Mouse (Mus musculus): ENCODE measurements around the gene Osbp2. TPM values are rescaled to one million over a fixed set of nuclear protein-coding genes. Genes with fewer than 3 reads are reported as not detected.

Osbp2 gene
- total RNA-seq, 2 experiments from 2014 or later = 5.4 to 6.1 TPM

- DNase-seq = no peak
Observed at GRCm38 (mm10) chr11:3862661-3863453, 846 bp downstream of the Osbp2 start.

- DNase-seq = no peak
Observed at GRCm38 (mm10) chr11:3860361-3860760, 3.3 kb downstream of the Osbp2 start.

- DNase-seq = no peak
Observed at GRCm38 (mm10) chr11:3859778-3860177, 3.9 kb downstream of the Osbp2 start.

DNA sequence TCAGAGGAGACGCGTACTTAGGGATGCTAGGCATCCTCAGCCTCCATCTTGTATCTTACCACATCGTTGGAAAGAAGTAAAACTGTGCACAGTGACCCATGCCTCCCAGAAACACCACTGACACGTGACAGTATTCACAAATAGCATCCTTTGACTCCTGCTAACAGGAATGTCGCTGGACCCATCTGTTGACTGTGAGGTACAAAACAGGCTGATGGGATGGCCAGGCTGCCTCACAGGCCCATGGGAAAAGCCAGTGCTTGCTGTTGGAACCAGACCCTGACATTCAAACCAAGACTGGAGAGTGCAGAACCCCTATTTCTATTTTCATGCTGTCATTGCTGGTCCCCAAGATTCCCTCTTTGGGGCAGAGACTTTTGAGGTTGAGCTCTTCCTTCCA, 5.8 kb downstream of the Osbp2 start:
- no peak for DNase-seq

- DNase-seq = no peak
Observed at GRCm38 (mm10) chr11:3855846-3856245, 7.9 kb downstream of the Osbp2 start.

DNA sequence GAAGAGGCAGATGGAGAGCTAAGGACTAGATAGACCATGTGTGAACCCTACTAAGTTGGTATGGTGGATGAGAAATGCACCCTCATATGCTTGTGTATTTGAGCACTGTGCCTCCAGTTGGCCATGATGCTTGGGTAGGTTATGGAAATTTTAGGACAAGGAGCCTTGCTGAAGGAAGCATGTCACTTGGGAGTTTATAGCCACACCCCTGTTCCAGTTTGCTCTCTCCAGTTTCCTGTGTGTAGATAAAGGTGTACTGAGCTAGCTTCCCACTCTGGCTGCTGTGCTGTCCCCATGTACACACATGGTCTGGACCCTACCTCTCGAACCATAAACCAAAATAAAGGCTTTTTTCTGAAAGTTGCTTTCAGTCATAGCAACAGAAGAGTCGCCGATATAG, 9.5 kb downstream of the Osbp2 start:
- DNase-seq = no peak

DNA sequence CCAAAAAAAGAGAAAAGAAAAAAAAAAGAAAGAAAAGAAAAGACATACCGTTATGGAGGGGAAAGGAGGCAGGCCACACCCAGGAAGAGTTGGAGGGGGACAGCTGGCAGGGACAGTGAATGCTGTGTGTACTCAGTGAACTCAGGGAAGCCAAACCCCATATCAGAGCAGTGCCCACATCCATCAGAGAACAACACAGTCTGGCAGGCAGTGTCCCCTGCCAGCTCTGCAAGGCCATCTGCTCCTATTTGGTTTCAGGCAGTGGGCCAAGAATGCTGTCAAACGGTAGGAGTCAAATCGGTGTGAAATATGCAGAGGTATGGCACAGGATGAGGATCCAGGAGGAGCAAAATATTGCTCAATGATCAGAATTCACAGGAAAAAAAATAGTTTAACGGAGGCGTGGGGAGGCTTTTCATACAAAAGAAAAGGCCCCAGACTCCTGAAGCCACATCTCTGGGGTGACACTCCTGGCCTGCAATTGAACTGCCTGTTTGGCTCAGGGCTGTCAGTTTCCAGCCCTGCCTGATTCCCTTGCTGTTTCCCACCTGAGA, 10.1 kb downstream of the Osbp2 start:
- DNase-seq = peak; percentile 74

DNA sequence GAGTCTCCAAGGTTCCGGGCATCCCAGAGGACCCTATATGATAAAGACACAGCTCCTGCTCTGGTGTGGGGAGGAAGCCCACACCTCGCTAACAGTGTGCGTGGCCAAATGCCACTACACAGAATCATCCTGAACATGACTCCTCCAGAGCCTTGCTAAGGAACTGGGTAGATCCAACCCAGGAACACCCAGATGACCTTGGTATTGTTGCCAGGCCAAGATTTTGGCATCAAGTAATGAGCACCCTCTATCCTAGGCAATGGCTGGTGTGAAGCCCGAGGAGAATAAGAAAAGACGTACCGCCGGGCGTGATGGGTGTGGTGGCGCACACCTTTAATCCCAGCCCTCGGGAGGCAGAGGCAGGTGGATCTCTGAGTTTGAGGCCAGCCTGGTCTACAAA, 10.7 kb downstream of the Osbp2 start:
- DNase-seq = no peak

GRCm38 (mm10) chr11:3851872-3852271, 11.8 kb downstream of the Osbp2 start:
- DNase-seq = no peak

GRCm38 (mm10) chr11:3850746-3851277, 12.9 kb downstream of the Osbp2 start:
- DNase-seq = no peak

DNA sequence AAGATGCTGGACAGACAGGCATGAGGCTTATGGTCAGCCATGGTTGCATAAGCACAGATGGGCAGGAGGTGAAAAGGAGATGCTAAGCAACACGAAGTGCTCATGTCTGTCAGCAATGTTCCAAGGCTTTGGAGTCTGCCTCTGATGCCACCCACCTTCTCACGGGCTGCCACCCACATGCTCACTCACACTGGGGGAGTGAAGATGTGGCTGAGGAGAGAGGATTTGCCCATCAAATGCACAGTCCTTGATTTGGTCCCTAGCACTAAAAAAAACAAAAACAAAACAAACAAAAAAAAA, 13.4 kb downstream of the Osbp2 start:
- no peak for DNase-seq

- DNase-seq = no peak
Observed at GRCm38 (mm10) chr11:3849469-3850314, 14.0 kb downstream of the Osbp2 start.

- no peak for DNase-seq
Observed at GRCm38 (mm10) chr11:3846351-3846750, 17.4 kb downstream of the Osbp2 start.

DNA sequence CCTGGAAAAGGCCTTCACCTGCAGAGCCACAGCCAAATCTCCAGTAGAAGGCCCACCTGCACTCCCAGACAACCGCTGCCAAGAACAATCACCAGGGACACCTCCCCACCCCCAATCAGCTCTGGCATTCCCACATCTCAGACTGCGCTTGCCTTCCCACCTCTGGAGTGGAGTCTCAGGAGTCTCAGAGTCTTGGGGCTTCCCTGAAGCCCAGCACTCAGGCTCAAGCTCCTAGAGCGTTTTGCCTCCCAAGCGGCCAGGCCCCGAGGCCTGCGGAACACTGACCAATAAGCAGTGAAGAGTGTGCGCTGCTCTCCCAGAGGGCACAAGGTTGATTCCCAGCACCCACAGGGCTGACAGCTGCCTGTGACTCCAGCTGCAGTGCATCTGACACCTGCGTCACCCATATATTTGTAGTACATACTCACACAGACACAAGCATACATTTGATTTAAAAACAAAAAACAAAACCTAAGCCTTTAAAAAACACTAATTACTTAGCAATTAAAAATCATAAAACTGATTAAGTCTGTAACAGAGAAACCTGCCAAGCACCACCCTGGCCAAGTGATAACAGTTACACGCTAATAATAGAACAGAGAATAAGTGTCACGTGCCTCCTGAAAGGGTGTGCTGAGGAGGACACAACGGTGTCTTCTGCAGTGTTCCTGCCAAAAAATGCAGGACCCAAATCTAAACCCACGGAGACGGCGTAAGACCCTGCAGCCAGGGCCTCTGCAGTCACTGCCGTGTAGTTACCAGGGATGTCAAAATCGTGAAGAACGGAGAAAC, 19.6 kb downstream of the Osbp2 start:
- DNase-seq = peak; percentile 37

DNA sequence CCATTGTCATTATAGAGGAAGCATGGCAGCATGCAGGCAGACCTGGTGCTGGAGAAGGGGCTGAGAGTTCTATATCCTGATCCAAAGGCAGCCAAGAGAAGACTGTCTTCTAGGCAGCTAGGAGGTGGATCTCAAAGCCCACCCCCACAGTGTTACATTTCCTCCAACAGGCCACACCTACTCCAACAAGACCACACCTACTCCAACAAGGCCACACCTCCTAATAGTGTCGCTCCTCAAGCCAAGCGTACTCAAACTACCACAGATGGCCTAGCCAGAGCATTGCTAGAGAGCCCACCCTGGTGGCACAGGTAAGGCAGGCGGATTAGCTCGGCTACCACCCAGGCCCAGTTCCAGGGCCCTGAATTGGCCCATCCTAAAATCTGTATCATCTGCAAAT, 28.4 kb downstream of the Osbp2 start:
- no peak for DNase-seq

DNA sequence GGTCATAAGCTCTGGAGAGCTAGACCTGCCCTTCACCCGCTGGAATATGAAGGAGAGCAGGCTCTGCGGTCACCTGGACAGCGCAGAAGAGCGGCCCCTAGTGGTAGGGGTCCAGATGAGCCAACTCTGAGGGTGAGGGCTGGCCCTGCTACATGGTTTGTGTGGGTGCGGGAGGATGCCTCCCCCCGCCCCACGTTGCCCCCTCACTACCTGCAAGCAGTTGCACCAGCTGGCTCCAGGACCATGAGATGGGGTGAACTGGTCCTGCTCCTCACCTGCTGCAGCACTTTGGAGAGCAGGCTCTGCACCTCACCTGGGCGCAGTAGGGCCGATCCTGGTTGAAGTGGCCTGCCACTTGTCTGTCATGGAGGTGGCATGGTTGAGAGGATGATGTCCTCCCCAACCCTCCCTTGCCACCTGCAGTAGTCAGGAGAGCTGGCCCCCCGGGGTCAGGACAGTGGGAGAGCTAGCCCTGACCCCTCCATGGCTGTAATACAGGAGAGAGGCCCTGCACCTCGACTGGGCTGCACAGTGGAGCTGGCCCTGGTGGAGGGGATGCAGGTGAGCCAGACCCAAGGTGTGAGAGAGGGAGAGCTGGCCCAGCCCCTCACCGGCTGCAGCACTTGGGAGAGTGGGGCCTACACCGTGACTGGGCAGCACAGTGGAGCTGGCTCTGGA, 29.1 kb downstream of the Osbp2 start:
- DNase-seq = peak; percentile 53

- DNase-seq = no peak
Observed at GRCm38 (mm10) chr11:3833544-3834420, 29.9 kb downstream of the Osbp2 start.

DNA sequence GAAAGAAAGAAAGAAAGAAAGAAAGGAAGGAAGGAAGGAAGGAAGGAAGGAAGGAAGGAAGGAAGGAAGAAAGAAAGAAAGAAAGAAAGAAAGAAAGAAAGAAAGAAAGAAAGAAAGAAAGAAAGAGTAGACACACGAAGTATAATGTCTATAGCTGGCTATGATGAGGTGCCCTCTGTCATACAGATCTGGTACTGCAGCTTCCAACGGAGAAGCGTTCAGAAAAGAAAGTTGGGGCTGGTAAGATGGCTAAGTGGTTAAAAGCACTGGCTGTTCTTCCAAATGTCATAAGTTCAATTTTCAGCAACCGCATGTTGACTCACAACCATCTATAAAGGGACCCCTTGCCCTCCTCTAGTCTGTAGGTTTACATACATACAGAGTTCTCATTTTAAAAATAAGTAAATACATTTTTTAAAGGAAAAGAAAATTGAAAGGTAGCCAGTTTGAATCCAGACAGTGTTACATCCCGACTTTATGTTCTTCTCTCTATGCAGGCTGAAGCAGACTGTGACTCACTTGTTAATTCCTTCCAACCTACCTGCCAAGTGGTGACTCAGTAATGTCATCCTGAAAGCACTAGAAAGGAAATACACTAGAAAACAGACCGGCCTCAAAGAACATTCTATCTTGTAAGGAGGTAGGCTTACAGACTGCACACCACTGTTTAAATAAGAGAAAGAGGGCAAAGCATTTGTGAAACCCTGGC, 31.4 kb downstream of the Osbp2 start:
- DNase-seq = peak; percentile 57

DNA sequence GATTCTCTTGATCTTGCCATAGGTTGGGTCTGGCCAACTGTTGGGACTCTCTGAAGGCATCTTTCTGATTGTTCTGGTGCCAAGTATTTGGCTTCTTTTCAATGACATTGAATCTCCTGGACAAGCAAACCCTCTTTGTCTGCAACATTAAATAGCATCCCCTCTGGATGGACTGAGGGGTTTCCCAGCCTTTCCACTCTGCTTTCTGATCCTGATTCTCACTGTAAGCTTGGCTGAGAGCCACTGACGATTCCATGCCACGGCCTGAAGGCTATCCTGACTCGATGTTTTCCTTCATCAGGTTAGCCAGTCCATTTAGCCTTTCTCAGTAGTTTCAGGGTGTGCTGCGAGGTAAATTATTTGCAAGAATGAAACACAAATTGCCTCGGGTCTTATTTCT, 34.0 kb downstream of the Osbp2 start:
- no peak for DNase-seq

DNA sequence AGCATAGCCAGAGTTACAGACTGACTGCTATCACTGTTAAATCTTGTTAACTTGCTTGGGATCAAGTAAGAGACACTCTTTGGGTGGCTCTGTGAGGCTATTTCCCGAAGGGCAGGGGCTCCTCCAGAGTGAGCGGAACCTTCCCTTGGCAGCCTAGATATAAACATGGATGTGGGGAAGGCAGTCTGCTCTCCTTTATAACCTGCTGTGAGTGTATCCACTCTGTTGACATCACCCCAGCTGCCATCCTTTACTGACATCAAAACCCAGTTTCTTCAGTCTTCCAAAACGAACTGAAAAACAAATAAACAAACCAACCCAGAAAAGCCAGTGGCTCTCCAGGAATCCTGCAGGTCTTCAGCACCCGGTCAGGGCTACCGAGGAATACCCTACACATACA, 39.6 kb downstream of the Osbp2 start:
- no peak for DNase-seq

Data from heart, postnatal 4 days (tissue).